Mouse (Mus musculus) embryo, embryonic 11.5 days (tissue): ENCODE measurements around the gene Cdk14.
"Not testable (repeated sequence)": the region's sequence is repeated elsewhere in the genome, so short reads cannot be mapped to it uniquely, and the experiment has no call there.

Experiments used
- DNase-seq: peaks from one replicate; pipeline ENCODE4 v3.0.0-alpha.2; 2012; ENCODE audit warnings: low read depth, low spot score

Cdk14 gene

DNA sequence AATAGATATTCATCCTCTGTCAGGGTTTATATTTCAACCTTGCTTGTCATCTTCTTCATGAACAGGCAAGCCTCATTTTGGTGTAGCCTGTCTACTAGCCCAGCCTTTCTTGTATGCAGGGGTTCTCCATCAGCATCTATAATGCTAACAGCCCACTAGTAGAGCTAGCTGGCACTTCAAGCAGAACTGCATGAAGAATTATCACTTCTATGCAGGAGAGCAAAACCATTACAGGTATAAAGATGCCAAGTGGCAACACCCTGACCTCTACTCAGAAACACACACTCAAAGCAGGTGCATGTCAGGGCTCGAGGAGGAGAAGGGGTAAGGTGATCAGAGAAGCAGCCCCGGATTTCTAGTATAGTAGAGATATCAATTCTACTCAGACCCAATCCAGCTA, 155.4 kb downstream of the Cdk14 start:
- no peak for DNase-seq

DNA sequence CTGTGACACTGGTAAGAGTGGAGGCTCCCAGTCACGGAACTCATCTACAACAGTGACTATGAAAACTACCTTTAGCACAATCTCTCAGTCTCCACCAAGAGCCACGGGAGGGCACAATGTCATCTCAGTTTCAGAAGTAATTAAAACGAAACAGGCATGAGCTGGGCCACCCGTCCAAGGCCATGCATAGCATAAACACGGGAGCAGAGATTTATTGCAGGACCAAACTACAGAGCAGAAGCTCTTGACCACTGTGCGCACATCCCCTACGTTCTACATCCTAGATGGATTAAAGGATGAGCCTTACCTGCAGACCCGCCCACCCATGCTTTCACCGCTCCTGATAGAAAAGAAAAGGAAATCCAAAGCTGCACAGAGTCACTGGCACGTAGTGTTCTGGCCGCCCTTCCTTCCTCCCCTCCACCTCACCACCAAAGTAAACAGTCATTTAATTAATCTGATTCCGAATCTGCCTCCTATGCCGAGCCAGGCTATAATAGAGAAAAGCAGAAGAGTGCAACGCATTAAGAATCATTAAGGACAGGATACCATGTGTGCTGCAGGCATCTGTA, 158.3 kb downstream of the Cdk14 start:
- DNase-seq = no peak

DNA sequence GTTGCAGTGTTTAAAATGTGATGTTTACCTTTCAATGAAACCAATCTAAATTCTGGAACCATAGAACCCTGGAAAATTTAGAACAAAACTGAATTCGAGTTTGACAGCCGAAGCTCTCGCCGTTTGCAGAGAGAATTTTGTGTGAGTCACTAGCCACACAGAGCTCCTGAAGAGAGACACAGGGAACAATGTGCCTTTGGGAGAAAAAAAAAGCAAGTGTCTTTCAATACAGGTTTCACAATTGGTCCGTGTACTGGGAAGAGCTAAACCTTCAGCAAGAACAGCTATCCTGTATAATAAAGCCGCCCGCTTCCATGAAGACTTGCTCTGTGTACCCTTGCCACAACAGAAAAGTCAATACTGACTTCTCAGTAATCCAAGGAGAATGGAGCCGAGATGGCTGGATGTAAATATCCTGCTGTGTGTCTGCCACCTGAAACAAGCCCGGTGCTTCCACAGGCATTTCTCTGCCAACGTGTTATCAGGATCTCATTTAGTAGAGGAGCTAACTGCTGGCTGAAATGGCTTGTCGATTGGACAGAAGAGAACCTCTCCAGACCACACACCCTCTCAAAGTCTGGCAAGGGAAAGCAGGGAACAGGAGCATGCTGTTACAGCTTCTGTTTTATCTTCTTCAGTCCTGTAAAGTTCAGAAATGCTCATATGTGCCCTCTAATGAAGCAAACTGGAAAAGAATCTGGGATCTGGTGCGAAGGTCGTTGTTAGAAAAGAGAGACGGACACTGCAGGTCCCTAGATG, 159.0 kb downstream of the Cdk14 start:
- DNase-seq = no peak

DNA sequence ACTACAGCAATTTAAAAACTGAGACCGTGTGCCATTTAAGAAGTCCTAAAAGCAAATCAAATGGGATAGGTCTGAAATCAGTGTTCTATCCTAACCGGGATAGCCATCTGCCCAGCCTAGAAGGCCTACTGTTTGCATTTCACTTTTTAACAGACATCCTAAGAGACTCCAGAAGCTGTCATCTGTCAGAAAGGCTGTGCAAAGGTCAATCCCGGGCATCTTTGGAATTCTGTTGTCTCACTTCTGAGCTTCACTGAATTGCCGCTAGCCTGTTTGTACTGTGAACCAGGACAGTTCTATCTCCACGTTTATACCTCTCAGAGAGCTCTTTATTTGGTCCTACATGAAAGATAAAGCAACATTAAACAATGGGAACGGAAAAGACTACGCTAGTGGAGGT, 159.8 kb downstream of the Cdk14 start:
- no peak for DNase-seq

DNA sequence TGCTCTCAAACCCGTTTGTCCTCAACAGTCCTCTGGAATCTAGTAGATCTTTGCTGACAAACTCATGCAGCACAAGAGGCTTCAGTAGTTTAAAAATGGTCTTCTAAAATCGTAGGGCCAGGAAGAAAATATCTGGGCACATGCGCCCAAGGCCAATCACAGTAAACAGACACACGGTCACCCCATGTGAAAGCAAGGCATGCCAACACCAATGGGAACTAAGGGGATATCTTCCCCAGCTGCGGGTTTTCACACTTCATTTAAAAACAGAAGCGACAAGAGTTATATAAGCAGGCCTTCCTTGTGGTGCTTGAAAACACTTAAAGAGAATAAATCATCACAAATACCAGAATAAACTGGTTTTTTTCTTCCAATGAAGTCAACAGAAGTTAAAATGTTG, 165.7 kb downstream of the Cdk14 start:
- no peak for DNase-seq

DNA sequence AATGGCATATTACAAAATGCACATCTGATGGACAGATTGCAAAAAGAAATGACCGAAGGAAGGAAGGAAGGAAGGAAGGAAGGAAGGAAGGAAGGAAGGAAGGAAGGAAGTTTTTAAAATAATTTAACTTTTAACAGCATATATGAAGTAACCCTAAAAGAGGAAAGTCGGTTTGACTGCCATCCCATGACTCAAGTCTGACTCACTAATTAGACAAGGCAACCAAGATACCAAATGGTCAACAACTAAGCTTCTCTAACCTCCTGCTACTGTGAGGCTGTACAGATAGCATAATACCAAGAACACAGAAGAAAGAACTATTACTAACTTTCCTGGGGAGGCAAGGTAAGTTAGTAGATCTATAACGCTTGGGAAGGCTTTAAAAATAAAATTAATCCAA, 166.9 kb downstream of the Cdk14 start:
- no peak for DNase-seq

DNA sequence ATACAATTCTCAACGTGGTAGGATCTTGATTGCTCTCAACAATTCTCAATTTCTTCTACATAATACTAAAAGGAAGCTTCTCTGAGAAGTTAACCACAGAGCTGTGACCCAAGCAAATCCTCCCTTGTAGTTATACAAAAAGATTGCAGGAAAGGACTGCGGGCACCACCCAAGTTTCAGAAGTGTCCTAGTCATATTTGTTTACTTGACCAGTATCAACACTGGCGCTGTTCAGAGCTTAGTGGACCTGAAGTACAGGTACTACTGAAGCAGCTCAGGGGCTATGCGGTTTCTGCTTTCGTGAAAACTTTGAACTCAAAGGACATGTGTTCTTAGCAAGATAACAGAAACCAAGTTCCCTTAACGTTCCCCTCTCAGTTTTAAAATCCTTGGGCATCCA, 172.4 kb downstream of the Cdk14 start:
- no peak for DNase-seq

DNA sequence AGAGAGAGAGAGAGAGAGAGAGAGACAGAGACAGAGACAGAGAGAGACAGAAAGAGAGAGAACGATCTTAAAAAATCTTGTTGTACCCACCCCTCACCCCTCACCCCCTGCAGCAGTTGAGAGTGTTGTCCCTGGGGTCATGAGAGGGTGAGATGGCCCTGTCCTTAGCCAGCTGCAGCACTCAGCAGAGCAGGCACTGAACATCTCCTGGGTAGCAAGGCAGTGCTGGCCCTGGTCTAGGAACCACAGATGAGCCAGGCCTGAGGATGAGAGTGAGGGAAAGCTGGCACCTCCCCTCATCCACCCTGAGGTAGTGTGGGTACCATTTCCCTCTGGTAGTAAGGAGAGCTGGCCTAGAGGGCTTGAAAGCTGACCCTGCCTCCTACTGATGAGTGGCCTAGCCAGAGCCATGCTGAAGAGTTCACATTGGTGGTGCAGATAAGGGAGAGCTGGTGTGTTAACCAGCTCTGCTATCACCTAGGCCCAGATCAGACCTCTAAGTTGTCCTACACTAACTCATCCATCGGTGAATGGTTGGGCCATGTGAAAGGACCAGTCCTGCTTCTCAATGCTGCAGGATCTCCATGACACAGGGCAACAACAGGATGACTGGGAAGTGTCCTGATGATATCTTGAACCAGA, 173.5 kb downstream of the Cdk14 start:
- no peak for DNase-seq

DNA sequence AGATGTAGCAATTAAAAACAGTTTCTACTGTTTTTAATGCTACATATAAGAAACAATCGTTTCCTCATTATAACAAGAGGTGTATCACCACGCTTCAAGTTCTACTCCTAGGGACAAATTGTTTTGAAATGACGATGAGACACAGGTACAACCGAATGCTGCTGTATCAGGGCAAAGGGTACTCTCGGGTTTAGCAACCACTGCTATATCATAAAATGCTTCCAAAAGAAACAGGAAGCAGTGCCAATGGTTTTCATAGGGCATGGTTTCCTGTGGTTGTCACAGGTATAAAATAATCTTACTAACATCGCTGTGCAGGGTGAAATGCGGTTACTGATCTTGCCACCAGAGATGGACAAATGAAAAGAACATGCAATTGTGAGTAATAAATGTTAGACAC, 174.9 kb downstream of the Cdk14 start:
- DNase-seq = no peak

DNA sequence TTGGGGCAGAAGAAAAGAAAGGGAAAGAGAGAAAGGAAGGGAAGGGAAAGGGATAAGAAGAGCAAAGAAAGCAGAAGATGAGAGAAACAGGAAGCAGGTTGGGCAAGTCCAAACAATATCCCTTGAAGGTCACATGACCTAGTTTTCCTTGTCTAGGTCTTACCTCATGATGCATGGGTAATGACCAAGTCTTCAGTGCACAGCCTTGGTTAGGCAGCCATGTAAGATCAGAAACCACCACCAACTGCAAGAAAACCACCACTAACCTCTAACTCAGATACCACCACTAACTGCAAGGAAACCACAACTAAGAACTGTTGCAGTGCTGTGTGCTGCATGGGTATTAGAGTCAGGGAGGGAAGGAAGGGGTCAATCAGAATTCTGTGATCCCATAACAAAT, 176.5 kb downstream of the Cdk14 start:
- DNase-seq = no peak

DNA sequence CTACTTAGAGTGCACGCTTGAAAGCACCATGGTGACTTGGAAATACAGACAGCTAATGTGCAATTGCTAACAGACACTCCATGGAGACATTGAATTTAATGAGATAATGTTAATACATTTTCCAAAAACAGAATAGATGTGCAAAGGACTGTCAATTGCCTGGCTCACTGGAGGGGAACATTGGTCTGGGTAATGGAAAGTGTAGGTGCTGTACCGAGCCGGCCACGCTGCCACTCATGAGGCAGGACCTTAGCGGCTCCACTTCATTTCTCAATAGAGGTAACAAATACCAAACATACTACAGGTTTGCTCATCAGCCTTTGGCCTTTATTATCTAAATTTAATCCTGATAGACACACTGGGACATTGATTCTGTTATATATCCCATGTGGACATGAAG, 177.4 kb downstream of the Cdk14 start:
- DNase-seq = no peak

DNA sequence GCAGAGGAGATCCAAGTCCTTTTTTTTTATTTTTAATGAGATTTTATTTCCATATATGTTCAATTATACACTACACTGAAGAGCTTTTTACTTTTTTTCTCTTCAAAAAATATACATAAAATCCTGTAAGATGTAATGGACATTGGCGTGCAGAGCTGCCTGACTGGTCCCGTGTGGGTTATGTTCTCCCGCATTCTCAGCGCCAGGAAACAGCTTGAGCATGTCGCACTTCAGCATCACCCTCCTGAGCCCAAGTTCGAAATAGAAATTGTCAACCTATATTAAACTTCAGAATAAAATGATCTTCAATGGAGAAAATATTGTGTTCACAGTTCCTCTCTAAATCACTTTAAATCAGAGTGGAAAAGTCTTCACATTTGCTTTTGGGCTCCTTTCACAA, 179.0 kb downstream of the Cdk14 start:
- DNase-seq = no peak

DNA sequence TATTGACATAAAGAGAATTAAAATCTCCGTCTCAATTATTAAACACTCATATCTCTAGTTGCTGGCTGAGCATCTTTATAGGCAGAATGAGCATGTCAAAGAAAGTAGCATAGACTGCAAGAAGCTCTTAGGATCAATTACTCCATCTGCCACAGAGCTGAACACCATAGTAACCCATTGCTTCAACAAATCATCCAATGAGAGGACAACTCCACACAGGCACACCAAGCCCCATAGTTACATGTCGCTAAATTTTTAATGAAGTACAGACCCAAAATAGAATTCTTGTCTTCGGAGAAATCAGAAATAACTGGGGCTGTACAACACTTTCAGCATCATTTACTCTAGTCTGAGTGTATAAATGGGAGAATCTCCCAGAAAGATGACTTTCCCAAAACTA, 180.0 kb downstream of the Cdk14 start:
- no peak for DNase-seq

DNA sequence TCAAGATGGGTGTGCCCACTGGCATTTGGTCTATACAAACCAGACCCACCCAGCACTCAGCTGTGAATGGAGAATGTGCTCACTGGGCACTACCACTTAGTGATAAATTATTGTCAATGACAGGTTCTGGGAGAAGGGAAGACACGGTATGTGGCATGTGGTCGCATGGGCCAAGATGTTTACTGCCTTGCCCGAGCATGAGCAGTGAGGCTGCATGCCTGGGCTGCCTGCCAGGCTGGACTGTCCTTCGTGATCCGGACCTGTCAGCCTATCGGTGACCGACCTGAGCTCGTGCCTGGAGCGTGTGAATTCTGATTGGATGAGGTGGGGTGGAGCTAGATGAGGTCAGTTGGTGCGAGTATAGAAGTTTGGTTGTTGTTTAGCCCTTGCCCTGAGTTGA, 185.2 kb downstream of the Cdk14 start:
- not testable (repeated sequence) for DNase-seq

DNA sequence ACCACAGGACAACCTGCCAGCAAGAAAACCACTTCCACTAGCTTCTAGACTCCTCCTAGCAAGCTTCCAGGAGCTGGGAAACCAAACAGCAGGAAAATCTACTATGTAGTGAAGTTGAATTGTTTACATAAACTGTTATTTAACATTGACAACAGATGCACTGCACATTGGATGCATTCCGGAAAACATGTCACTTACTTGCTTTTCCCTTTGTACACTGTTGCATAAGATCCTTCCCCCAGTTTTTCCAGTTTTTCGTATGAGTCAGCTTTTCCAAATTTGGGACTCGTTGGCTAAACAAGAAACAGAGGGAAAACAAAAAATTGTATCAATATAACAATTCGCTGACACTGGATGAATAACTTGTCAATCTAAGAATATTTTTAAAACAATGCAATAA, 193.1 kb downstream of the Cdk14 start:
- no peak for DNase-seq

DNA sequence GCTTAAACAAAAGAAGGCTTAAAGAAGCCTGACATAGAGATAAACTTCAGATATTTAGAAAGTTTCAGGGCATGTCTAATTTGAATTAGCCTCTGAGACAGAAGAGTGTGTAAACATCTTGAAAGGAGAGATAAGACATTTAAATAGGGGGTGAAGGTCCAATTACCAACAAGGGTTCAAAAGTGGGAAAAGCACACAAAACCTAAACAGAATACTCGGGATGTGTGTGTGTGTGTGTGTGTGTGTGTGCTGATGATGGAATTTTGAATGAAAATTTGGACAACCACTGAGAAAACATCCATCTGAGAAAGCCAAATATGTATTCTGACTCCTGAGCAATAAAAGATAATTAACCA, 208.4 kb downstream of the Cdk14 start:
- no peak for DNase-seq

DNA sequence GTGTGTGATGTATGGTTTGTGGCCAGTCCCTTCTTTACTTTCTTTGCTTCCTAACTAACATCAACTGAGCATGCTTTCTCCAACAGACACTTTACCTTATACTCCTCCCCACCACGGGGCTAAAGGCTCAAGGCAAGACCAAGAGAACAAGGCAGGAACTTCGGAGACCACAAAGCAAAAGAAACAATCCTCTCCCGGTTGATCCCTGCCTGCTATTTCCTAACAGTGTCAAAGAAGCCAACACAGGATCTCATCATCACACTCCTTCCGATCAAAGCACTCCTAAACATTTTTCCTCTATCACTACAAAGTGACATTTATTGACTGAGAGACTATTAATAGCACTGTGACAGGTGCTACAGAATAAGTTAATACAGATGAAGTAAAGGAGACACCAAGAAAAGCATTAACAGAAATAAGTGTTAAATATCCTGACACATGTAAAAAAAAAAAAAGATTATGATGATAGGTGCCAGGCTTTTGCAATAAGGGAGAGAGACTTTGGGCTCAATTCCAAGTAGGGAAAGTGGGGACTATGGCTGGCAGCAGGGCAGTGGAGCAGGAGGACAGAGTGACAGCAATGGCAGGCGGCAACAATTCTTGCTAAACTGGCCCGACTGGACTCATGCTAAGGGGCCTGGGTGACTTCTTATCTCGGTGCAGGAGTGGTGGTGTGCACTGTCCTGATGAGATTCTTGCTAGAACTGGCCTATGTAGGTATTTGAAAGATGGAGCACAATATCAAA, 208.9 kb downstream of the Cdk14 start:
- DNase-seq = no peak

DNA sequence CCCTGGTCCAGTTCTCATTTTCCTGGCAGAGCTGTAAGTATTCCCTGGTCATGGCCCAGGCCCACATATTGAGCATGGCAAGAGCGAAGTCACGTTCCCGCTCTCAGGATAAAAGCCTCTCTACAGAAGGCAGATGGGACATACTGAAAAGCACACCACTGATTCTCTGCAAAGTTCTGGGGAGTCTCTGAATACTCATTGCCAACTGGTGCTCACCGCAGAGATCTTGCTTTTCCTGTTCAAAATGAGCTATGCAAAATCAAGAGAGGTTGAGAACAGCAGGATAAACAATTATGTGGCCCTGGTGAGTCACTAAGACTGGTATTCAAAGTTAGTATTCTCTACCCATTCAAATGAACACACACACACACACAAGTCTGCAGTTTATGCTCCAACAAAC, 212.1 kb downstream of the Cdk14 start:
- no peak for DNase-seq

DNA sequence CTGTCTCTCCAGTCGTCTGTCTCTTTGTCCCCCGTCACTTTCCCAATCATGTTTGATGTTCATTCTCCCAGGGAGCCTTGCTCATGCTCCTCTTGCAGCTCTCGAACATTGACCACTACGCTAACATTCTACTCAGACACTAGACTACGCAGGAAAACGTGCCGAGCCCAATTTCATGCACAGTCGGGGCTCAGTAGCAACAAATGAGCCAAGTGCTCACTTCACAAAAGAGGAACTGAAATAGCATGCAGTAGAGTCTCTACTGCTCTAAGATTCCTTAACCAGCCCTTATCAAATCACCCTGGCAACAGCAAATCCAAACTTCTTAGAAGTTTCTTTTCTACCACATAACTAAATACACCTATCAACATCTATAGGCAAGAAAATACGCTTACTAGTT, 214.1 kb downstream of the Cdk14 start:
- no peak for DNase-seq

DNA sequence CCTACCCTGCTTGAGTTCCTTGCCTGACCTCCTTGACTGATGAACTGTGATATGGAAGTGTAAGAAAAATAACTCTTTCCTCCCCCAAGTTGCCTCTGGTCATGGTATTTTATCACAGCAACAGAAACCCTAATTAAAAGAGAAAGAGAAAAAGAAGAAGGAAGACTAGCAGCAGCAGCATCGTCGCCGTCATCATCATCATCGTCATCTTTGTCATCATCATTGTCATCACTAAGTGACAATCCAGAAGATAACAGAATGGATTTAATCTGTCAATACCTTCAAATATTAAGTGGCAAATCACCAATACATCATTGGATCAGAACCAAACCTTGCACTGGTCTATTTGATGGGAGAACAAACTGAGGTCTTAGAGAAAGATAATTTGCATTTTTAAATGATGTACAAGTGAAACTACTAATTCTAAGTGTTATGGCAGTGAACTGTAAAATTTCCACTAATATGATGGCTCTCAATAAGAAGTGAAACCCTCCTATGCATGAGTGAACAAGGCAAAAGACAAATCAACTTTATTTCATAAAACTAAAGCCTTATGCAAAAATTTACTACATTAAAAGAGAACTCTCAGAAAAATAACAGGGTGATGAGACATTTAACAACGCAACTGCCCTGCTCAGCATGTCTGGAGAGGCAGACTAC, 225.4 kb downstream of the Cdk14 start:
- DNase-seq = no peak

DNA sequence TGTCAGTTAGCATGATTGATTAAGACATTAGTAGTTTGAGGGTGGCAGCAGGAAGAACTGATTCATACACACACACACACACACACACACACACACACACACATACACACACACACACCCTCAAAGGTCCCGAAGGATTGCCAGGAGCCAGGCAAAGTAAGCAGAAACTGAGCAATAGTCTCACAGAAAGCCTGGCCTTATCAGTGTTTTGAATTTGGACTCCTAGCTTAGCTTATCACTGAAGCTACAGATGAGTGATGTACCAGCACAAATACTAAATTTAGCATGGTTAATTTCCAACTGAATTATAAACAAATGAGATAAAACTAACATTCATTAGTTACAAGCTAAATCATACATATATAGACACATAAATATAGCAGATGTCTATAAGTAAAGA, 230.5 kb downstream of the Cdk14 start:
- no peak for DNase-seq
